Mouse (Mus musculus) liver, embryonic 13.5 days (tissue): ENCODE results near the gene Dnajc13. TPM values are rescaled to one million over a fixed set of nuclear protein-coding genes. Genes with fewer than 3 reads are reported as not detected.

Experiments
- ATAC-seq: fragments of 200-750 bp; cut with Nextera tagmentation; 2 replicates; pipeline ENCODE4 v1.8.0; 2017; ENCODE audit warnings: low read depth, mild to moderate bottlenecking, moderate number of reproducible peaks, moderate library complexity
- DNase-seq: peaks from one replicate; pipeline ENCODE4 v3.0.0; 2022
- H3K27ac ChIP-seq: fragments of 300-500 bp; sonication (generic); 2 replicates; pipeline ENCODE4 v1.5.1; 2015; ENCODE audit warnings: moderate library complexity, mild to moderate bottlenecking, inconsistent platforms
- H3K27me3 ChIP-seq: fragments of 300-500 bp; sonication (generic); 2 replicates; pipeline ENCODE4 v1.6.1; 2015; ENCODE audit warnings: mild to moderate bottlenecking, inconsistent platforms
- H3K36me3 ChIP-seq: fragments of 300-500 bp; sonication (generic); 2 replicates; pipeline ENCODE4 v1.6.1; 2015; ENCODE audit warnings: mild to moderate bottlenecking, inconsistent platforms
- H3K4me1 ChIP-seq: fragments of 300-500 bp; sonication (generic); replicated peaks from 2 replicates; pipeline ENCODE4 v1.6.1; 2015; ENCODE audit warnings: inconsistent platforms
- H3K4me2 ChIP-seq: fragments of 300-500 bp; sonication (generic); 2 replicates; pipeline ENCODE4 v1.6.1; 2015; ENCODE audit warnings: inconsistent platforms, mild to moderate bottlenecking, moderate library complexity
- H3K4me3 ChIP-seq: fragments of 300-500 bp; sonication (generic); replicated peaks from 2 replicates; pipeline ENCODE4 v1.5.1; 2015; ENCODE audit warnings: mild to moderate bottlenecking, inconsistent platforms
- H3K9ac ChIP-seq: fragments of 300-500 bp; sonication (generic); 2 replicates; pipeline ENCODE4 v1.6.1; 2015; ENCODE audit warnings: mild to moderate bottlenecking, inconsistent platforms
- H3K9me3 ChIP-seq: fragments of 300-500 bp; sonication (generic); replicated peaks from 2 replicates; pipeline ENCODE4 v1.6.1; 2016; ENCODE audit warnings: inconsistent platforms
- WGBS: fragments of 180-500 bp; shearing (Covaris S2); methylation state at CpG from one replicate; pipeline ENCODE4 v1.1.7; 2015; ENCODE audit not compliant: insufficient replicate concordance; 5-methylcytosine and 5-hydroxymethylcytosine counted together
- polyA plus RNA-seq: library from polyadenylated mRNA; unstranded; fragments of >200 nt; fragmentation: Nextera tagmentation; extraction: Ambion mirVana; gene quantifications from 2 replicates; pipeline ENCODE4 v1.2.1, GENCODE M21; 2015

The Dnajc13 gene
- polyA plus RNA-seq, 1 experiment from 2014 or later: 6.4 TPM

GRCm38 (mm10) chr9:104232004-104232403 is 30.7 kb downstream of the Dnajc13 start:
- Histone ChIP-seq H3K36me3 (peaks cover 67% of the 10 kb centered on the region), H3K4me2 (no peak overlapping the region), H3K4me3 (no peak overlapping the region), H3K9me3 (no peaks in the 10 kb centered on the region), H3K9ac (no peak overlapping the region), H3K27me3 (no peaks in the 10 kb centered on the region), H3K27ac (no peak overlapping the region), H3K4me1 (no peaks in the 10 kb centered on the region)
- 73% methylated on average over 3 of the region's 3 CpGs for WGBS
- ATAC-seq (no peak), DNase-seq (no peak)

- Histone ChIP-seq H3K4me1 (no peaks in the 10 kb centered on the region), H3K9ac (no peak overlapping the region), H3K4me2 (no peak overlapping the region), H3K4me3 (no peak overlapping the region), H3K9me3 (no peaks in the 10 kb centered on the region), H3K27me3 (no peaks in the 10 kb centered on the region), H3K36me3 (peaks cover 51% of the 10 kb centered on the region), H3K27ac (no peak overlapping the region)
- no peak for ATAC-seq
- 78% methylated on average over 3 of the region's 3 CpGs for WGBS
- DNase-seq: no peak
These were observed 51.3 kb downstream of the Dnajc13 start for GRCm38 (mm10) chr9:104211402-104211801.

GRCm38 (mm10) chr9:104203851-104204250 is 58.9 kb downstream of the Dnajc13 start:
- H3K4me3 ChIP-seq: no peak overlapping the region
- WGBS: 76% methylated on average over 3 of the region's 3 CpGs
- H3K9me3 ChIP-seq: no peaks in the 10 kb centered on the region
- ATAC-seq: no peak
- peaks cover 56% of the 10 kb centered on the region for H3K36me3 ChIP-seq
- H3K9ac ChIP-seq: no peak overlapping the region
- no peak overlapping the region for H3K27ac ChIP-seq
- DNase-seq: peak; percentile 4
- H3K4me2 ChIP-seq: no peak overlapping the region
- H3K4me1 ChIP-seq: no peaks in the 10 kb centered on the region
- H3K27me3 ChIP-seq: no peaks in the 10 kb centered on the region

- H3K36me3 ChIP-seq: peaks cover 65% of the 10 kb centered on the region
- H3K4me2 ChIP-seq: no peak overlapping the region
- WGBS: 70% methylated on average over 2 of the region's 2 CpGs
- H3K27me3 ChIP-seq: no peaks in the 10 kb centered on the region
- H3K4me3 ChIP-seq: no peak overlapping the region
- H3K4me1 ChIP-seq: no peaks in the 10 kb centered on the region
- no peak overlapping the region for H3K9ac ChIP-seq
- ATAC-seq: no peak
- H3K9me3 ChIP-seq: no peaks in the 10 kb centered on the region
- H3K27ac ChIP-seq: no peak overlapping the region
- DNase-seq: no peak
These were observed 68.2 kb downstream of the Dnajc13 start for GRCm38 (mm10) chr9:104194528-104194927.

- Histone ChIP-seq H3K4me3 (no peak overlapping the region), H3K27me3 (no peaks in the 10 kb centered on the region), H3K36me3 (peaks cover 68% of the 10 kb centered on the region), H3K4me1 (no peaks in the 10 kb centered on the region), H3K9me3 (no peaks in the 10 kb centered on the region), H3K27ac (no peak overlapping the region), H3K9ac (no peak overlapping the region), H3K4me2 (no peak overlapping the region)
- no peak for ATAC-seq
- DNase-seq: no peak
- WGBS: 87% methylated on average over 2 of the region's 2 CpGs
These were observed 68.8 kb downstream of the Dnajc13 start for GRCm38 (mm10) chr9:104193900-104194299.

- H3K9ac ChIP-seq: no peak overlapping the region
- no peaks in the 10 kb centered on the region for H3K4me1 ChIP-seq
- no peaks in the 10 kb centered on the region for H3K27me3 ChIP-seq
- H3K9me3 ChIP-seq: no peaks in the 10 kb centered on the region
- DNase-seq (no peak), ATAC-seq (no peak)
- no peak overlapping the region for H3K4me3 ChIP-seq
- H3K36me3 ChIP-seq: peaks cover 71% of the 10 kb centered on the region
- WGBS: 39% methylated on average over 1 of the region's 1 CpGs
- H3K4me2 ChIP-seq: no peak overlapping the region
- no peak overlapping the region for H3K27ac ChIP-seq
These were observed 69.4 kb downstream of the Dnajc13 start for GRCm38 (mm10) chr9:104193327-104193726.

- H3K9me3 ChIP-seq: no peaks in the 10 kb centered on the region
- H3K4me3 ChIP-seq: no peak overlapping the region
- DNase-seq: no peak
- H3K4me1 ChIP-seq: no peaks in the 10 kb centered on the region
- H3K27me3 ChIP-seq: no peaks in the 10 kb centered on the region
- no peak overlapping the region for H3K27ac ChIP-seq
- H3K36me3 ChIP-seq: peaks cover 65% of the 10 kb centered on the region
- ATAC-seq: no peak
- H3K9ac ChIP-seq: no peak overlapping the region
- H3K4me2 ChIP-seq: no peak overlapping the region
- 75% methylated on average over 6 of the region's 6 CpGs for WGBS
These were observed 70.2 kb downstream of the Dnajc13 start for GRCm38 (mm10) chr9:104192513-104192912.

GRCm38 (mm10) chr9:104189657-104190056 is 73.1 kb downstream of the Dnajc13 start:
- no peak overlapping the region for H3K4me2 ChIP-seq
- DNase-seq (no peak), ATAC-seq (no peak)
- 85% methylated on average over 5 of the region's 5 CpGs for WGBS
- H3K4me1 ChIP-seq: no peaks in the 10 kb centered on the region
- H3K4me3 ChIP-seq: no peak overlapping the region
- no peaks in the 10 kb centered on the region for H3K9me3 ChIP-seq
- H3K9ac ChIP-seq: no peak overlapping the region
- H3K36me3 ChIP-seq: peaks cover 56% of the 10 kb centered on the region
- no peaks in the 10 kb centered on the region for H3K27me3 ChIP-seq
- no peak overlapping the region for H3K27ac ChIP-seq

- no peak overlapping the region for H3K27ac ChIP-seq
- H3K9me3 ChIP-seq: no peaks in the 10 kb centered on the region
- ATAC-seq (no peak), DNase-seq (no peak)
- no peak overlapping the region for H3K4me2 ChIP-seq
- no peaks in the 10 kb centered on the region for H3K4me1 ChIP-seq
- no peak overlapping the region for H3K9ac ChIP-seq
- H3K27me3 ChIP-seq: no peaks in the 10 kb centered on the region
- 77% methylated on average over 1 of the region's 1 CpGs for WGBS
- peaks cover 54% of the 10 kb centered on the region for H3K36me3 ChIP-seq
- H3K4me3 ChIP-seq: no peak overlapping the region
These were observed 74.0 kb downstream of the Dnajc13 start for GRCm38 (mm10) chr9:104188704-104189103.

GRCm38 (mm10) chr9:104187028-104187427 is 75.7 kb downstream of the Dnajc13 start:
- H3K27me3 ChIP-seq: no peaks in the 10 kb centered on the region
- WGBS: 88% methylated on average over 5 of the region's 5 CpGs
- DNase-seq (no peak), ATAC-seq (no peak)
- H3K4me2 ChIP-seq: no peak overlapping the region
- peaks cover 54% of the 10 kb centered on the region for H3K36me3 ChIP-seq
- H3K9me3 ChIP-seq: no peaks in the 10 kb centered on the region
- no peak overlapping the region for H3K27ac ChIP-seq
- H3K4me1 ChIP-seq: no peaks in the 10 kb centered on the region
- H3K4me3 ChIP-seq: no peak overlapping the region
- no peak overlapping the region for H3K9ac ChIP-seq

- no peak for ATAC-seq
- Histone ChIP-seq H3K36me3 (peaks cover 57% of the 10 kb centered on the region), H3K9me3 (no peaks in the 10 kb centered on the region), H3K4me3 (no peak overlapping the region), H3K4me2 (no peak overlapping the region), H3K27me3 (no peaks in the 10 kb centered on the region), H3K4me1 (no peaks in the 10 kb centered on the region), H3K27ac (no peak overlapping the region), H3K9ac (no peak overlapping the region)
- DNase-seq: no peak
- WGBS: 88% methylated on average over 5 of the region's 5 CpGs
These were observed 79.5 kb downstream of the Dnajc13 start for GRCm38 (mm10) chr9:104183181-104183580.

GRCm38 (mm10) chr9:104182328-104182727 is 80.4 kb downstream of the Dnajc13 start:
- no peaks in the 10 kb centered on the region for H3K9me3 ChIP-seq
- H3K4me3 ChIP-seq: no peak overlapping the region
- ATAC-seq: no peak
- no peaks in the 10 kb centered on the region for H3K27me3 ChIP-seq
- DNase-seq: no peak
- H3K27ac ChIP-seq: no peak overlapping the region
- WGBS: 94% methylated on average over 5 of the region's 5 CpGs
- no peaks in the 10 kb centered on the region for H3K4me1 ChIP-seq
- H3K36me3 ChIP-seq: peaks cover 61% of the 10 kb centered on the region
- H3K9ac ChIP-seq: no peak overlapping the region
- H3K4me2 ChIP-seq: no peak overlapping the region
